Mouse (Mus musculus) testis, adult 2 months (tissue): ENCODE results near the gene Wnt6. TPM values are rescaled to one million over a fixed set of nuclear protein-coding genes. Genes with fewer than 3 reads are reported as not detected.
"Not testable (repeated sequence)": the region's sequence is repeated elsewhere in the genome, so short reads cannot be mapped to it uniquely, and the experiment has no call there.

Experiments used
- H3K27ac ChIP-seq: fragments of 200-500 bp; 2 replicates; pipeline ENCODE4 v1.5.1; 2012; ENCODE audit warnings: low read depth, low read length; ENCODE audit not compliant: control insufficient read depth, insufficient read depth
- H3K27me3 ChIP-seq: fragments of 200-500 bp; 2 replicates; pipeline ENCODE4 v1.6.1; 2012; ENCODE audit warnings: mild to moderate bottlenecking, low read length, moderate library complexity; ENCODE audit not compliant: control insufficient read depth, insufficient read depth
- H3K36me3 ChIP-seq: fragments of 200-500 bp; 2 replicates; pipeline ENCODE4 v1.6.1; 2012; ENCODE audit warnings: mild to moderate bottlenecking, low read length; ENCODE audit not compliant: control insufficient read depth, insufficient read depth
- H3K4me1 ChIP-seq: fragments of 200-500 bp; 2 replicates; pipeline ENCODE4 v1.6.1; 2012; ENCODE audit warnings: low read length; ENCODE audit not compliant: control insufficient read depth, insufficient read depth
- H3K4me3 ChIP-seq: fragments of 200-500 bp; 2 replicates; pipeline ENCODE4 v1.5.1; 2012; ENCODE audit warnings: low read depth, mild to moderate bottlenecking, low read length, moderate library complexity, mixed read lengths; ENCODE audit not compliant: control insufficient read depth
- CTCF ChIP-seq: fragments of 200-500 bp; IDR thresholded peaks from 2 replicates; pipeline ENCODE4 v1.5.1; 2012; ENCODE audit warnings: low read depth, mild to moderate bottlenecking, inconsistent platforms, low read length, moderate library complexity; ENCODE audit not compliant: control insufficient read depth, insufficient read depth, insufficient replicate concordance
- POLR2A ChIP-seq: fragments of 200-500 bp; IDR thresholded peaks from 2 replicates; pipeline ENCODE4 v1.6.1; 2012; ENCODE audit warnings: low read depth, mild to moderate bottlenecking, inconsistent platforms, low read length, moderate library complexity; ENCODE audit not compliant: control insufficient read depth
- polyA plus RNA-seq: library from polyadenylated mRNA; depleted of rRNA; stranded (reverse); fragments of >200 nt; gene quantifications from 2 replicates; pipeline ENCODE4 v1.2.3, GENCODE M21; 2012

Wnt6 gene
- polyA plus RNA-seq, 1 experiment = 13.4 TPM

- no peaks in the 10 kb centered on the region for H3K27me3 ChIP-seq
- H3K4me1 ChIP-seq = peaks cover 33% of the 10 kb centered on the region
- peak overlapping the region; percentile 59 for H3K4me3 ChIP-seq
- TF ChIP-seq POLR2A (no peak), CTCF (peak; percentile 34; the same call in 1 of the 2 replicates)
- no peaks in the 10 kb centered on the region for H3K36me3 ChIP-seq
- H3K27ac ChIP-seq = peak overlapping the region; percentile 41; the same call in 1 of the 2 replicates
These were observed 34.9 kb downstream of the Wnt6 start for GRCm38 (mm10) chr1:74806360-74807311.

DNA sequence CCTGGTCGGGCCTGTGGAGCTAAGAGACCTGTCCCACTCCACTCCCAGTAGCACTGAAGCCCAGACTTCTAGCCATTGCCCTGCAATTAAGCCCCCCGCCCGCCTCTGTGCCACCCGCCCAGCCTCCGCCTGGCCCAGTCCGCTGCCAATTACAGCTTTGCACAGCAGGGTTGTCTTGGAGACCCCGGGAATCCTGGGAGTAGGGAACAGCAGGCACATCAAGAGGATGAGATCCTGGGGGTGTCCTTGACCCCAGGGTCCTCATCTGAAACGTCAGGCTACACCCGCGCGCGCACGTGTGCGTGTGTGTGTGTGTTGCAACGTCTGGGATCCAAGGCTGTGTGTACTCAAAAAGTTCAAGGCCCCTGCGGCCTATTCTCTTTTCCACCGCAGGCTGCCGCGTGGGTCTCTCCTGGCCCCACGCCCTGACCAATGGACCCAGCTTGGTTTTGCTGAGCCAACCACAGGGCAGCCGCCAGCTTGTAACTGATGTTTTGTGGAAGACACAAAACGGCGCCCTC lies 35.9 kb downstream of the Wnt6 start:
- peaks cover 33% of the 10 kb centered on the region for H3K4me1 ChIP-seq
- H3K27me3 ChIP-seq = no peaks in the 10 kb centered on the region
- H3K36me3 ChIP-seq = no peaks in the 10 kb centered on the region
- TF ChIP-seq CTCF (no peak), POLR2A (no peak)
- no peak overlapping the region for H3K4me3 ChIP-seq
- peak overlapping the region; percentile 42 for H3K27ac ChIP-seq

GRCm38 (mm10) chr1:74808078-74808477 lies 36.4 kb downstream of the Wnt6 start:
- TF ChIP-seq POLR2A (no peak), CTCF (peak; percentile 94)
- Histone ChIP-seq H3K27ac (peak overlapping the region; percentile 42), H3K4me1 (peaks cover 33% of the 10 kb centered on the region), H3K27me3 (no peaks in the 10 kb centered on the region), H3K4me3 (no peak overlapping the region), H3K36me3 (no peaks in the 10 kb centered on the region)

DNA sequence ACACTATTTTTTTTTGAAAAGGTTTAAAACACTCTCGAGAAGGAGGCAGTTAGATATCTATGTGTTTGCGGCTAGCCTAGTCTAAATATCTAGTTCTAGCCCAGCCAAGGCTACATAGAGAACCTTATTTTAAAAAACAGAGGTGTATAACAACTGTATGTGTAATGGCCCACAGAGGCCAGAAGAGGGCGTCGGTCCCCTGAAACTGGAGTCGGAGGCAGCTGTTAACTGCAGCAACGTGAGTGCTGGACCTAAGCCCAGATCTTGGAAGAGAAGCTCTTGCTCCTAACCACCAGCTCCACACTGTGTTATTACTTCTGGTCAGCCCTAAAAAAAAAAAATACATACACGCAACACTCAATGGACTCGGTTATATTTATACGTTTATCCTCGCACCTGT lies 37.3 kb downstream of the Wnt6 start:
- Histone ChIP-seq H3K36me3 (no peaks in the 10 kb centered on the region), H3K27ac (no peak overlapping the region), H3K27me3 (no peaks in the 10 kb centered on the region), H3K4me3 (no peak overlapping the region), H3K4me1 (peaks cover 27% of the 10 kb centered on the region)
- TF ChIP-seq CTCF (peak; percentile 55; the same call in 1 of the 2 replicates), POLR2A (no peak)

- H3K27ac ChIP-seq = no peak overlapping the region
- TF ChIP-seq CTCF (no peak), POLR2A (no peak)
- H3K27me3 ChIP-seq = no peaks in the 10 kb centered on the region
- no peak overlapping the region for H3K4me3 ChIP-seq
- no peaks in the 10 kb centered on the region for H3K36me3 ChIP-seq
- H3K4me1 ChIP-seq = 0 out of 2 replicates have a peak, but pooled peaks cover 2% of the 10 kb centered on the region
These were observed 43.4 kb downstream of the Wnt6 start for GRCm38 (mm10) chr1:74814931-74815647.

- not testable (repeated sequence) for H3K27ac ChIP-seq, H3K36me3 ChIP-seq, H3K4me3 ChIP-seq, H3K27me3 ChIP-seq, H3K4me1 ChIP-seq
These were observed 44.3 kb downstream of the Wnt6 start for GRCm38 (mm10) chr1:74815965-74816364.

DNA sequence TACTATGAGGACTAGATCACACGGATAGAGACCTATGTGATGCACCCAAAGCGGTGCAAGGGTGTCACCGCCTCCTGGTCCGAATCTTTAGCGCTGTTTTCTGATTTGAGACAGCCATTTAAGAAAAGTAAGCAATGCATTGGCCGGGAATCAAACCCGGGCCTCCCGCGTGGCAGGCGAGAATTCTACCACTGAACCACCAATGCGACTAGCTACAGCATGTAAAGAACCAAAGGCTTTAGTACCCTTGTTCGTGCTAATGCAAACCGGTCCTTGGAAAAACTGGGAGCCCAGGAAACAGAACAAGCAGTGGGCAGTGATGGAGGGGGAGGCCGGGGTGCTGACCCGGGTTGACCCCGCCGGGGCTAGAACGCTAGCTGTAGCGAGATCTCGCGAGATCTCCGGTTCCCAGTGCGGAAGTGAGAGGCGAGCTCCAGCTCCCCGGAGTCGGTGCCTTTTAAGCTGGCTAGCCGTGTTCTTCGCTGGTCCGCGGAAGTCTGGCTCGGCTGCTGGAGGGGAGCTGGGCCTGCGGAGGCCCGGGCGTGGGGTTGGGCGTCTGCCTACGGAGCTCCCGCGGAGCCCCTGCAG lies 45.0 kb downstream of the Wnt6 start:
- Histone ChIP-seq H3K4me3 (peak overlapping the region; percentile 96), H3K36me3 (no peaks in the 10 kb centered on the region), H3K27me3 (no peaks in the 10 kb centered on the region), H3K4me1 (0 out of 2 replicates have a peak, but pooled peaks cover 2% of the 10 kb centered on the region), H3K27ac (peak overlapping the region; percentile 73)
- TF ChIP-seq CTCF (no peak), POLR2A (peak; percentile 89)
